Mouse (Mus musculus): ENCODE results near the gene Xaf1.
"Not testable (repeated sequence)": the region's sequence is repeated elsewhere in the genome, so short reads cannot be mapped to it uniquely, and the experiment has no call there.

Xaf1 gene

GRCm38 (mm10) chr11:72311355-72312001 lies 10.0 kb downstream of the Xaf1 start:
- no peak for DNase-seq (ENCODE audit: low spot score)

DNA sequence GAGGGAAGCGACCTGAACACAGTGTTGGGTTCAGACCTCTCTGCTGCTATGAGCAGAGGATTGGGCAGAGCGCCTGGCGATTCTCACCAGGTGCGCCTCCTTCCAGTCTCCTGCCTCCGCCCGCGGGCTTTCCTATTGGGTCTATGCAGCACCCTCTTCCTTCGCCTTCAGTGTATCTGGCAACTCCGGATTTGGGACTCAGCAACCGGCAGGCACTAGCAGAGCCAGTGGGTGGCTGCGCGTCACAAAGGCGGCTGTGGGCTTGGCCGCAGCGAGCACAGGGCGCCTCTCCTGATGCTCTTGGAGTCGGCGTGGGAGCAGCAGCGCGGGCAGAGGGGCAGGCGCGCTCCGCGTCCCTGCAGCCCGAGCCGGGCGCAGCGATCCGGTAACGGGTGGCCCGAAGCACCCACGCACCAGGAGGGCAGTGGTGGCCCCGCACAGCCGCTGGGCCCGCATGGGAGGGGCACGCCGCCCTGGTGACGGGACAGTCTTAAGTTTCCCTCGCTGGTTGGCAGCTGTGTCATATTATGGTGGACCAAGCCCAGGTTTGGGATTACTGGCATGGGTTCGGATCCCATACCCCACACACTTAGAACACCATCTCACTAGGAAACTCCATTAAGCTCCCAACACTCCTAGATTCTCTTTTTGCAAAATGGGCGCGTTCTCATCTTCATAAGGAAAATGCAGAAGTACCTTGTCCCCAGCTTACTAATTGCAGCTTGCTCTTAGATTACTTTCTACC lies 12.9 kb downstream of the Xaf1 start, which contains the start of gene Fbxo39:
TSS of gene Fbxo39 (plus strand) at position 294 of the 745 bp plus-strand sequence.
- no peak for DNase-seq (ENCODE audit: low spot score)

DNA sequence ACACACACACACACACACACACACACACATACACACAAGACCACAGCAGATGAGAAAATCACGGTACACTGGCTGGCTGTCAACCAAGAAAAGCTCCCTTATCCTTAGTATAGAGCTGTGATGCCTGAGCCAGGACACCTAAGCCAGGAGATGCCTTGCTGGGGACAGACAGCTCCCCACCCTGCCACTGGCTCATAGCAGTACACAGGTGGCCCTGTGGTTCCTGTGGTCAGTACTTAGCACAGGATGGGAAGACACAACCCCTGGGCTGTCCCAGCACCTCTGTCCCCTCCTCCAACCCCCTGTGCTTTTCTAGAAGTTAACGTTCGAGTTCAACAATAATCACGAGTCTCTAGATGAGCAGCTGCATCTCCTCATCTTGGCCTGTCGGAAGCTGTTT lies 16.6 kb downstream of the Xaf1 start:
- DNase-seq (ENCODE audit: low spot score), result no peak

DNA sequence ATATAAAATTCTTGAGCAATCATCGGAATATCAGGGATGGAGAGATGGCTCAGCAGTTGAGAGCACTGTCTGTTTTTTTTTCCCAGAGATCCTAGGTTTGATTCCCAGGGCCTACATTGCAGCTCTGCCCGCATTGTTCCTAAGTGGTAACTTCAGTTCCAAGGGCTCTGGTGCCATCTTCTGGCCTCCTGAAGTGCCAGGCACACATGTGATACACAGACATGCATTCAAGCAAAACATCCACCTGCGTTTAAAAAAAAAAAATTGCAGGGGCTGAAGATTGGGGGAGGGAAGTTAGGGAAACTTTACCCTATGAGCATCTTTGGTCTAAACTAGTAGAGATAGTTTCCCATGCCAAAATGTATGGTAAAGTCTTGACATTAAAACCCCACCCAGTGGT lies 23.0 kb downstream of the Xaf1 start:
- DNase-seq (ENCODE audit: low spot score), result no peak

DNA sequence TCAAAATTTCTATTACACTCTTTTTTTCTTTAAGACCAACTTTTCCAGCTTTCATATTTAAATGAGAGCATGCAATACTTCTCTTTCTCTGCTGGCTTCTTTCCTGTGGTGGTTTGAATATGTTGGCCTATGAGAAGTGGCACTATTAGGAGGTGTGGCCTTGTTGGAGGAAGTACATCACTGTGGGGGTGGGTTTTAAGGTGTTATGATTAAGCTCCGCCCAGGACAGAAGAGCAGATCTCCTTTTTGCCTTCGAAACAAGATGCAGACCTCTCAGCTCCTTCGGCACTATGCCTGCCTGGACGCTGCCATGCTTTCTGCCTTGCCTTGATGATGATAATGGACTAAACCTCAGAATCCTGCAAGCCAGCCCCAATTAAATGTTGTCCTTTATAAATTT lies 24.3 kb downstream of the Xaf1 start:
- no peak for DNase-seq (ENCODE audit: low spot score)

DNA sequence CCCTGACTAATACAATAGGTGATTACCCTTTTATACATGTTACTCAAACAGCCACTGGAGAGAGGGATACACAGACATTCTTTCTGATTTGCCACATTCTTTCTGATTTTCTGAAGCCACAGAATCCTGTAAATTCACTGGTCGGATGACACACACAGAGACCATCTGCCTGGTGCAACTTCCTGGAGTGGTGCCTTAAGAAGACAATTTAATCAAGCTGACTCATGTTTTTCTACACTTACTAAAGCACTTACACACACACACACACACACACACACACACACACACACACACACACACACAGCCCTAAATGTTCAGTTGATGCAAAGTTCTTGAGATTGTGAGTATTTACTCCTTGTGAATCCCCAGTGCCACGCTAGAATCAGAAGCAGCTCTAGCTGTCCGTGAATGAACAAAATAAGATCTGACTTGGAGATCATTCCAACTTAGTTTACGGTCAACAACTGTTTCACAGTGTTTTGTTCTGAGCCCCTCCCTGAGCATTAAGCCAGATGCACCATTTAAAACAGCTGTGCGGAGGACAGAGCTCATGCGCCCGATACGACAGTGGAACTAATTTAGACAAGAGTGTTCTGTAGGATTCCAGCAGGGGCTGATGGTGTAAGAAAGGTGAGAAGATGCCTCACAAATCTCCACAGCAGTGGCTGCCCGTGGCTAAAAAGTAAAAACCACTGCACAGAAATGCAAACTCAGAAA lies 31.7 kb downstream of the Xaf1 start:
- DNase-seq (ENCODE audit: low spot score), result no peak

DNA sequence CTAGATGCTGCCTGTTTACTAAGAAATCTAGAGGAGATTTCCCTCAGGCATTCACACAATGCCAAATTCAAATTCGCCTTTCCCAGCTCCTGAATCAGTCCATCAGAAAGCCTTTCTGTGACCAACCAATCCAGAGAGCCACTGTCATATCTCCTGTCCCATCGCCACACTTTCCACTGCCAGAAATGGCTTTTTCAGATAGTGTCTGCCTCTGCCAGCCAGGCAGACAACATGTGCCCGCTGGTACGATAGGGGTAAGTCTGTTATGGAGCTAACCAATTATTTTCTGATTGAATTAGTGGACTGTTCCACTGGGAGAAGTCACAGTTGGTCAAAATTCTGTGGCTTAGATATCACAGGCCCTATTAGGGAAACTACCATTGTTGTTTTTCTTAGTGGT lies 33.2 kb downstream of the Xaf1 start:
- no peak for DNase-seq (ENCODE audit: low spot score)

GRCm38 (mm10) chr11:72336726-72337125 lies 35.3 kb downstream of the Xaf1 start:
- DNase-seq (ENCODE audit: low spot score), result no peak

DNA sequence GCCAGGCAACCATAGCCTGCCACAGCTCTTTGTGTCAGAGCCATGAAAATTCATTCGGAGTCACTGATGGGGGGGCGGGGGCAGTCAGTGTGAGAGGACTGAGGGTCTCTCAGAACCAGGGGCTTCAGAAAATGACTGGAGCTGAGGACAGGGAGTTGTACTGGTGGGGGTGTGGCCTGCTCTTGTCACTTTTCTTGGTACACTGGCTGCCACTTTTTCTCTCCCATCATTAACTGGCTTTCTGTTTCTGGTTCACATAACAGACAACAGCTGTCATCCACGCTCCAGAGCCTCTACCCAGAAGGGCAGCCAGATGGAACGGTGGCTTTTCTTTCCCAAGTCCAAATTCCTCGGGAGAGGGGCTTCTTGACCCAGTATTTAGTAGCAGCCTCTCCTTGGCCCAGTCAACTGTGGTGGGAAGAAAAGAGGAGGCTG lies 37.0 kb downstream of the Xaf1 start:
- DNase-seq (ENCODE audit: low spot score), result no peak

GRCm38 (mm10) chr11:72339716-72340115 lies 38.3 kb downstream of the Xaf1 start:
- DNase-seq (ENCODE audit: low spot score), result no peak

GRCm38 (mm10) chr11:72342549-72343237 lies 41.3 kb downstream of the Xaf1 start:
- DNase-seq (ENCODE audit: low spot score), result peak; percentile 39

DNA sequence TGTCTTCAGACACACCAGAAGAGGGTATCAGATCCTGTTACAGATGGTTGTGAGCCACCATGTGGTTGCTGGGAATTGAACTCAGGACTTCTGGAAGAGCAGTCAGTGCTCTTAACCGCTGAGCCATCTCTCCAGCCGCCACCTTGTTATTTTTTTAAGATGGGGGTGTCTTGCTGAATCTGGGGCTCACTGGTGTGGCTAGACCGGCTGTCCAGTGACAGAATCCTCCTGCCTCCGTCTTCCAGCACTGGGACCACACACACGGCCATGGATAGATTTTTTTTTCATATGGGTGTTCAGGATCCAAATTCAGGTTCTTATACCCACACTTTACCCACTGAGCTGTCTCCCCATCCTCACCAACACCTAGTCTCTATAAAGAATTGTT lies 41.8 kb downstream of the Xaf1 start:
- DNase-seq (ENCODE audit: low spot score), result not testable (repeated sequence)

GRCm38 (mm10) chr11:72343904-72344303 lies 42.5 kb downstream of the Xaf1 start:
- peak; percentile 38 for DNase-seq (ENCODE audit: low spot score)

GRCm38 (mm10) chr11:72344486-72344885 lies 43.1 kb downstream of the Xaf1 start:
- DNase-seq (ENCODE audit: low spot score), result no peak

GRCm38 (mm10) chr11:72348563-72348962 lies 47.1 kb downstream of the Xaf1 start:
- DNase-seq (ENCODE audit: low spot score), result no peak

DNA sequence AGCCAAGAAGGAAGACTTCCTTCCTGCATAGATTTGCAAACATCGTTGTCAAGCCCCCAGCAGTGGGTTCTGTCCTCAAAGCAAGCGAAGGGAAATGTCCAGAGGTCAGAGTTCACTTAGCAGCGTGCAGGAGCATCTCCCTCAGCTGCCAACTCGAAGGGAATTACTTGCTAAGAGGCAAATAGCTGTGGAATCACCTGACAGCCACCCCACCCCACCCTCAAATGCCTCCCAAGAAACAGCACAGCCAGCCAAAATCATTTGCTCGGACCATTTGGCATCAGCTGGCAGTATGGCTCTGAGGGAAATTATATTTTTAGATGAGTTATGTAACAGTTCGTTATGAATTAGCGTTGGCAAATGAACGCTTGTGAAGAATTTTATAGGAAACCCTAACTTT lies 47.6 kb downstream of the Xaf1 start:
- DNase-seq (ENCODE audit: low spot score), result no peak

GRCm38 (mm10) chr11:72349652-72350051 lies 48.2 kb downstream of the Xaf1 start:
- no peak for DNase-seq (ENCODE audit: low spot score)

GRCm38 (mm10) chr11:72352272-72352671 lies 50.8 kb downstream of the Xaf1 start:
- DNase-seq (ENCODE audit: low spot score), result no peak

GRCm38 (mm10) chr11:72353186-72353585 lies 51.8 kb downstream of the Xaf1 start:
- no peak for DNase-seq (ENCODE audit: low spot score)

- DNase-seq (ENCODE audit: low spot score), result peak; percentile 57
Observed at GRCm38 (mm10) chr11:72354971-72355728, 53.7 kb downstream of the Xaf1 start.
